Mouse (Mus musculus): ENCODE measurements at regions not wholly inside any gene's neighbourhood (a gene's known extent, or its start where the extent isn't known, plus 50 kb on each side); places are given as distances from the start of the nearest gene placed in this dataset.

- no peak for DNase-seq (ENCODE audit: low spot score)
- Histone ChIP-seq H3K36me3 (ENCODE audit: insufficient read depth, low read length) (no peaks in the 10 kb centered on the region), H3K4me2 (ENCODE audit: low read depth, low read length, poor library complexity, severe bottlenecking) (no peak overlapping the region), H3K4me1 (ENCODE audit: insufficient read depth, low read length) (no peaks in the 10 kb centered on the region), H3K4me3 (ENCODE audit: low read depth, low read length) (no peak overlapping the region), H3K27me3 (ENCODE audit: insufficient read depth, low read length) (no peaks in the 10 kb centered on the region), H3K9me3 (ENCODE audit: low read length) (no peaks in the 10 kb centered on the region), H3K9ac (replicated peaks; ENCODE audit: low read length, poor library complexity, severe bottlenecking) (no peak overlapping the region), H3K27ac (ENCODE audit: low read depth, low read length) (no peak overlapping the region)
- ATAC-seq (ENCODE audit: low FRiP score) = no peak
- TF ChIP-seq CTCF (IDR thresholded peaks at IDR 0.05) = no peak
- WGBS = 38% methylated on average over 1 of the region's 1 CpGs
These were observed 473.4 kb upstream of the Tgif2lx2 start for GRCm38 (mm10) chrX:117953669-117954068.

GRCm38 (mm10) chrX:117955814-117956213 is 471.2 kb upstream of the Tgif2lx2 start:
- Histone ChIP-seq H3K9ac (replicated peaks; ENCODE audit: low read length, poor library complexity, severe bottlenecking) (no peak overlapping the region), H3K36me3 (ENCODE audit: insufficient read depth, low read length) (no peaks in the 10 kb centered on the region), H3K27me3 (ENCODE audit: insufficient read depth, low read length) (no peaks in the 10 kb centered on the region), H3K4me2 (ENCODE audit: low read depth, low read length, poor library complexity, severe bottlenecking) (no peak overlapping the region), H3K4me1 (ENCODE audit: insufficient read depth, low read length) (no peaks in the 10 kb centered on the region), H3K27ac (ENCODE audit: low read depth, low read length) (no peak overlapping the region), H3K9me3 (ENCODE audit: low read length) (no peaks in the 10 kb centered on the region), H3K4me3 (ENCODE audit: low read depth, low read length) (no peak overlapping the region)
- DNase-seq (ENCODE audit: low spot score) = peak; percentile 0
- WGBS = 57% methylated on average over 1 of the region's 1 CpGs
- ATAC-seq (ENCODE audit: low FRiP score) = no peak
- no peak for TF ChIP-seq CTCF (IDR thresholded peaks at IDR 0.05)

GRCm38 (mm10) chrX:117989899-117990298 is 437.1 kb upstream of the Tgif2lx2 start:
- DNase-seq (ENCODE audit: low spot score) (no peak), ATAC-seq (ENCODE audit: low FRiP score) (no peak)
- Histone ChIP-seq H3K36me3 (ENCODE audit: insufficient read depth, low read length) (no peaks in the 10 kb centered on the region), H3K9ac (replicated peaks; ENCODE audit: low read length, poor library complexity, severe bottlenecking) (no peak overlapping the region), H3K27me3 (ENCODE audit: insufficient read depth, low read length) (no peaks in the 10 kb centered on the region), H3K4me2 (ENCODE audit: low read depth, low read length, poor library complexity, severe bottlenecking) (no peak overlapping the region), H3K27ac (ENCODE audit: low read depth, low read length) (no peak overlapping the region), H3K4me3 (ENCODE audit: low read depth, low read length) (no peak overlapping the region), H3K4me1 (ENCODE audit: insufficient read depth, low read length) (no peaks in the 10 kb centered on the region), H3K9me3 (ENCODE audit: low read length) (no peaks in the 10 kb centered on the region)
- TF ChIP-seq CTCF (IDR thresholded peaks at IDR 0.05) = no peak

All from midbrain, postnatal 0 days (tissue).